Mouse (Mus musculus) brown adipose tissue, adult 24 weeks (tissue): Measurements from ENCODE around the gene Zfp148. TPM values are rescaled to one million over a fixed set of nuclear protein-coding genes. Genes with fewer than 3 reads are reported as not detected.
"Not testable (repeated sequence)": the region's sequence is repeated elsewhere in the genome, so short reads cannot be mapped to it uniquely, and the experiment has no call there.

Source experiments
- H3K27ac ChIP-seq: fragments of 200-500 bp; replicated peaks from 2 replicates; pipeline ENCODE4 v1.5.1; 2012; ENCODE audit warnings: low read depth, mild to moderate bottlenecking, low read length
- H3K4me1 ChIP-seq: fragments of 200-500 bp; 2 replicates; pipeline ENCODE4 v1.6.1; 2012; ENCODE audit warnings: low read length, mixed read lengths; ENCODE audit not compliant: control insufficient read depth, insufficient read depth, insufficient read length
- H3K4me3 ChIP-seq: fragments of 200-500 bp; 2 replicates; pipeline ENCODE4 v1.5.1; 2012; ENCODE audit warnings: low read depth, mild to moderate bottlenecking, low read length, moderate library complexity; ENCODE audit not compliant: insufficient read depth
- polyA plus RNA-seq: library from polyadenylated mRNA; stranded (reverse); fragments of >200 nt; gene quantifications from 2 replicates; pipeline ENCODE4 v1.2.4, GENCODE M21; 2012; ENCODE audit not compliant: missing spikeins, insufficient read depth, insufficient read length

Gene Zfp148
- polyA plus RNA-seq: 15.4 and 17.3 TPM in 2 replicates

DNA sequence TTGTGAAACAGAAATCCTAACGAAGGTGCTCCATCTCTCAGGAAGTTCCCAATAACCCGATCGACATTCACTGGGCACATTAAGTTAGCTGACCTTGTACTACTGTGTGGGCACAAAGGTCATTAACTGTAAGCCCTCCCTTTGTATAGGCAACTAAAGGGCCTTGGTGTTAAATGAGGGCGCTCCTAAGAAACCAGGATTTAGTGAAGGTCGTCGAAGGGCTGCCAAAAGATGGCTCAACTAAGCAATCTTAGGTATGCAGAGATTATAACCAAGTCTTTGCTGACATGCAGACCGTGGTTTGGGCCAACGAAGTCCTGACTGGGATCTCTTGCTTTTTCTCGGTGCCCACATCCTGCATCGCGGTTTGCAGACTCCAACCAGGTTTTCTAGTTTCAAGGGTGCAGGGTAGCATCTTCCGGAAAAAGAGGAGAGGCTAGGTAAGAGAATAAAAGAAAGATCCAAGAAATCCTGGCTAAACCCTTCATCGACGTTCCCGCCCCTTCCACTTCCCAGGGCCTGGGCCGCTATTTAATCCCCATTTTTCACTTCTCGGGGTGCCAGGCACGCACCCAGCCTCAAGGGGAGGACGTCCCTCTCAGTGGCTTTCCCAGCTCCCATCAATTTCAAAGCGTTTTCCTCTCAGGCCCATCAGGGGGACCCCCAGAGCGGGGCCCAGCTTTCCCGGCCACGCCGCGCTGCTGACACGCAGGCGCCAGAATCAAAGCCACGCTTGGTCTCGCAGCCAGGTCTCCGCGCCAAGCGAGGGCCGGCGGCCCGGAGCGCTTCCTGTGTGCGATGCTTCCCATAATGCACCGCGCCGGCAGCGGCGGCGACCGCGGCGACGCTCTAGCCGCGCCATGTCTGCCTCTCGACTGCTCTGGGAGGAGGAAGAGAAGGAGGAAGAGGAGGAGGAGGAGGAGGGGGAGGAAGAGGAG lies at the start of gene Zfp148:
Zfp148 (plus strand) TSS at position 893 of the 938 bp plus-strand sequence.
- H3K4me1 ChIP-seq: not testable (repeated sequence)
- peak within 1 kb of the TSS; percentile 87 for H3K27ac ChIP-seq
- H3K4me3 ChIP-seq: peak within 1 kb of the TSS; percentile 96

- H3K4me1 ChIP-seq: no peaks in the 10 kb centered on the region
- no peak overlapping the region for H3K27ac ChIP-seq
- H3K4me3 ChIP-seq: no peak overlapping the region
Observed at GRCm38 (mm10) chr16:33333015-33333414, 47.6 kb upstream of the Zfp148 start.

- Histone ChIP-seq H3K4me1 (no peaks in the 10 kb centered on the region), H3K4me3 (no peak overlapping the region), H3K27ac (no peak overlapping the region)
Observed at GRCm38 (mm10) chr16:33337177-33337576, 43.5 kb upstream of the Zfp148 start.

DNA sequence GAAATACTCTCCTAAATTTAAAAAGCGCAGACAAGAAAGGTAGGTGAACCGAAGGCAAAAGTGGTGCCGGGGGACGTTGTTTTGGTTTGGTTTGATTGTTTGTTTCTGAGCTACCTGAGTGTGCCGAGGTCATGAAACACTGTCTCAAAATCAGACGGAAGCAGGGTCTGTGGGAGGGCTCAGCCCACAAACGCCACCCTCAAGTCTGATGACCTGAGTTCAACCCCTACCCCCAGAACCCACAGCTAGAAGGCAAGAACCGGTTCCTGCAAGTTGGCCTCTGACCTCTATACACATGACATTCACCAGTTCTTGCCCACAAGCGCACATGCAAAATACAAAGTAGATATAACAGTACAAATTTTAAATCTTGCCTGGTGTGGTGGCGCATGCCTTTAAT lies 43.0 kb upstream of the Zfp148 start:
- H3K27ac ChIP-seq: no peak overlapping the region
- H3K4me3 ChIP-seq: no peak overlapping the region
- no peaks in the 10 kb centered on the region for H3K4me1 ChIP-seq

- no peaks in the 10 kb centered on the region for H3K4me1 ChIP-seq
- H3K4me3 ChIP-seq: no peak overlapping the region
- H3K27ac ChIP-seq: no peak overlapping the region
Observed at GRCm38 (mm10) chr16:33338492-33338891, 42.1 kb upstream of the Zfp148 start.

GRCm38 (mm10) chr16:33339476-33339875 lies 41.2 kb upstream of the Zfp148 start:
- no peak overlapping the region for H3K27ac ChIP-seq
- no peaks in the 10 kb centered on the region for H3K4me1 ChIP-seq
- H3K4me3 ChIP-seq: no peak overlapping the region

GRCm38 (mm10) chr16:33342356-33342755 lies 38.3 kb upstream of the Zfp148 start:
- Histone ChIP-seq H3K4me3 (no peak overlapping the region), H3K4me1 (no peaks in the 10 kb centered on the region), H3K27ac (no peak overlapping the region)

DNA sequence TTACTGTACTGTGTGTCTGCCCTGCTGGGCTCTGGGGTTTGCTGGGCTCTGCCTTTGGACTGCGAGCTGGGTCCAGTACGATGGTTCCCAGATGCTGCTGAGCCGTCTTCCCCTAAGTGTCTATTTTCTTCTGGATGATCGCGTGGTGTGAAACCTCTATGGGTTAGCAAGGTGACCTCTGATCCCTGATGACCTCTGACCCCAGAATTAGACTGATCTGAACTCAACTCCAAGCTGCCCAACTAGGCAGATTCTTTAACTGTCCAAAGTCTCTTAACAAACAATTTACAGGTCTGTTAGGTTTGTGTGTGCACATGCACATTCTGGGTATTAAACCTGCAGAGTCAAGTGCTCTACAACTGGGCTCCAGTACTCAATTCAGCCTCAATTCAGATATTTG lies 37.5 kb upstream of the Zfp148 start:
- Histone ChIP-seq H3K4me3 (no peak overlapping the region), H3K27ac (no peak overlapping the region), H3K4me1 (no peaks in the 10 kb centered on the region)

GRCm38 (mm10) chr16:33343601-33344000 lies 37.0 kb upstream of the Zfp148 start:
- Histone ChIP-seq H3K27ac (no peak overlapping the region), H3K4me1 (no peaks in the 10 kb centered on the region), H3K4me3 (no peak overlapping the region)

GRCm38 (mm10) chr16:33344379-33344778 lies 36.3 kb upstream of the Zfp148 start:
- Histone ChIP-seq H3K27ac (no peak overlapping the region), H3K4me3 (peak overlapping the region; percentile 46; the same call in 1 of the 2 replicates), H3K4me1 (no peaks in the 10 kb centered on the region)

DNA sequence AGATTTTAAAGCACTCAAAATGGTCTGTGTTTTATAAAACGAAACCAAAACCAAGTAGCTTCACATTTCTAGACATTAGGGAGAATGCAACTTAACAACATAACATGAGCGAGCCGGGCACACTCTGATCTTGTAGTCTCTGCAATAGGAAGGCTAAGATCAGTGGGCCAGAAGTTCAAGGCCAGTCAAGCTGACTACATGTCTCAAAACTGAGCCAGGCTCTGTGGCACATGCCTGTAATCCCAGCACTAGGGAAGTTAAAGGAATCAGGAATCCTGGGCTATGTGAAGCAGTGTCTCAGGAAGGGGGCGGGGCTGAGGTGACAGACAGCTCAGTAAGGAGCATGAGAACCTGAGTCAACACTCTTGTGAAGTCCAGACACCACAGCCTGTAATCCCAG lies 35.8 kb upstream of the Zfp148 start:
- Histone ChIP-seq H3K4me3 (peak overlapping the region; percentile 46), H3K4me1 (no peaks in the 10 kb centered on the region), H3K27ac (no peak overlapping the region)

- no peaks in the 10 kb centered on the region for H3K4me1 ChIP-seq
- H3K4me3 ChIP-seq: no peak overlapping the region
- H3K27ac ChIP-seq: no peak overlapping the region
Observed at GRCm38 (mm10) chr16:33346376-33346775, 34.3 kb upstream of the Zfp148 start.

- Histone ChIP-seq H3K4me1 (no peaks in the 10 kb centered on the region), H3K4me3 (no peak overlapping the region), H3K27ac (no peak overlapping the region)
Observed at GRCm38 (mm10) chr16:33347134-33347533, 33.5 kb upstream of the Zfp148 start.

DNA sequence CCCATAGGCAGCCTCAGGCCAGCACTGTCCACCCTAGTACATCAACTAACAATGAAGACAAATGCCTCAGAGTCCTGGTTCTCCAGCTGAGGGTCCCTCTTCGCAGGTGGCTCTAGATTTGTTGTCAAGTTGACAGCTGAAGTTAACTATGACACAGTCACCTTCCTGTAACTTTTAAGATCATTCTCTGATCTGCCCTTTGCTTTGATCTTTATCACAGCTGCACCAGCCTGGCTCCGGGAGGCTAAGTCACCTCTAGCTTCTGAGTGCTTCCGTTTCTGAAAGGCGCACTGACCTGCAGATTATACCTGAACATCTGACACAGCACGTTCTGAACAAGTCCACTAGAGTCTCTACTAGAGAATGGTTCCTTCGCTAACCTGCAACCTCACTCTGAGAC lies 22.8 kb upstream of the Zfp148 start:
- H3K4me3 ChIP-seq: no peak overlapping the region
- H3K27ac ChIP-seq: no peak overlapping the region
- no peaks in the 10 kb centered on the region for H3K4me1 ChIP-seq

- H3K4me3 ChIP-seq: no peak overlapping the region
- H3K4me1 ChIP-seq: no peaks in the 10 kb centered on the region
- H3K27ac ChIP-seq: no peak overlapping the region
Observed at GRCm38 (mm10) chr16:33365772-33366171, 14.9 kb upstream of the Zfp148 start.

DNA sequence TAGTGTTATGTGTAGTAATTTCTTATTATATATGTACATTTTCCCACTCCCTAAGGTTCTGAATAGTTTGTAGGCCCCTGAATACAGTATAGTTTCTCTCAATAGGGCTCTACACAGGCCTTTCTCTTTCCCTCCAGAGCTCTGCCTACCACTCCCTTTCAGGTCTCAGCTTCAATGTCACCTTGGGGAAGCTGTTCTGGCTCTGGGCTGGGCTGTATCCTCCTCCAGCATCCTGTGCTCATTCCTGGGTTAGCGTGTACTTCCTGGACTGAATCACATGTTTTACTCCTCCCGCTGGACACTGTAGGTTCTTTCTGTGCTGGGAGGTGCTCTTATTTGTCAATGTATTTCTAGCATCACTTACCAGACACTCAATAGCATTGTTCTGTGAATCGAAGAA lies 12.0 kb upstream of the Zfp148 start:
- Histone ChIP-seq H3K4me3 (no peak overlapping the region), H3K4me1 (no peaks in the 10 kb centered on the region), H3K27ac (no peak overlapping the region)
